Mouse (Mus musculus): Measurements from ENCODE around the gene Rassf10. TPM values are rescaled to one million over a fixed set of nuclear protein-coding genes. Genes with fewer than 3 reads are reported as not detected.
"Not testable (repeated sequence)": the region's sequence is repeated elsewhere in the genome, so short reads cannot be mapped to it uniquely, and the experiment has no call there.

Rassf10 gene
- polyA plus RNA-seq, 1 experiment from 2014 or later, result 3.9 TPM

GRCm38 (mm10) chr7:112918279-112918991 is 35.3 kb upstream of the Rassf10 start:
- 51% methylated on average over 22 of the region's 22 CpGs for WGBS
- peaks cover 4 to 8% of the 10 kb centered on the region in 2 experiments; a peak in 3 of 4 replicates for H3K4me1 ChIP-seq (ENCODE audit: control insufficient read depth in 2 of 2, insufficient read depth in 2 of 2, low read length in 2 of 2)
- no peak overlapping the region for H3K27ac ChIP-seq (replicated peaks in 1 of 2; ENCODE audit: control insufficient read depth in 1 of 2, insufficient read depth in 1 of 2, low read depth in 2 of 2, low read length in 2 of 2)
- ATAC-seq (ENCODE audit: insufficient number of reproducible peaks, insufficient read depth, low FRiP score, low read depth), result no peak
- H3K9me3 ChIP-seq (ENCODE audit: control insufficient read depth, low read length), result no peaks in the 10 kb centered on the region
- no peak overlapping the region for H3K4me3 ChIP-seq (ENCODE audit: control insufficient read depth in 1 of 2, insufficient read depth in 1 of 2, low read depth in 1 of 2, low read length in 2 of 2)
- H3K27me3 ChIP-seq (ENCODE audit: control insufficient read depth, insufficient read depth, low read length), result no peaks in the 10 kb centered on the region
- H3K4me2 ChIP-seq (ENCODE audit: low read length), result peak overlapping the region; percentile 47
- peak overlapping the region; percentile 41; the same call in 1 of the 2 replicates for H3K9ac ChIP-seq (ENCODE audit: low read length)
- no peaks in the 10 kb centered on the region for H3K36me3 ChIP-seq (ENCODE audit: control insufficient read depth, insufficient read depth, low read length)

- ATAC-seq (ENCODE audit: insufficient number of reproducible peaks, insufficient read depth, low FRiP score, low read depth), result no peak
- H3K9ac ChIP-seq (ENCODE audit: low read length), result no peak overlapping the region
These were observed 33.9 kb upstream of the Rassf10 start for GRCm38 (mm10) chr7:112919845-112920244.

GRCm38 (mm10) chr7:112922801-112923200 is 31.0 kb upstream of the Rassf10 start:
- no peak overlapping the region for H3K4me3 ChIP-seq (ENCODE audit: control insufficient read depth in 1 of 2, insufficient read depth in 1 of 2, low read depth in 1 of 2, low read length in 2 of 2)
- no peaks in the 10 kb centered on the region for H3K9me3 ChIP-seq (ENCODE audit: control insufficient read depth, low read length)
- no peak overlapping the region for H3K9ac ChIP-seq (ENCODE audit: low read length)
- H3K4me1 ChIP-seq (ENCODE audit: control insufficient read depth in 2 of 2, insufficient read depth in 2 of 2, low read length in 2 of 2), result peaks cover 2 to 8% of the 10 kb centered on the region in 2 experiments; a peak in 2 of 4 replicates
- H3K27me3 ChIP-seq (ENCODE audit: control insufficient read depth, insufficient read depth, low read length), result 0 out of 2 replicates have a peak, but pooled peaks cover 4% of the 10 kb centered on the region
- 66% methylated on average over 4 of the region's 4 CpGs for WGBS
- no peaks in the 10 kb centered on the region for H3K36me3 ChIP-seq (ENCODE audit: control insufficient read depth, insufficient read depth, low read length)
- no peak overlapping the region for H3K27ac ChIP-seq (replicated peaks in 1 of 2; ENCODE audit: control insufficient read depth in 1 of 2, insufficient read depth in 1 of 2, low read depth in 2 of 2, low read length in 2 of 2)
- no peak overlapping the region for H3K4me2 ChIP-seq (ENCODE audit: low read length)
- ATAC-seq (ENCODE audit: insufficient number of reproducible peaks, insufficient read depth, low FRiP score, low read depth), result no peak

More at GRCm38 (mm10) chr7:112919845-112920244, 33.9 kb upstream of the Rassf10 start:
- Histone ChIP-seq H3K27ac (replicated peaks in 1 of 2; ENCODE audit: control insufficient read depth in 1 of 2, insufficient read depth in 1 of 2, low read depth in 2 of 2, low read length in 2 of 2) (no peak overlapping the region), H3K27me3 (ENCODE audit: control insufficient read depth, insufficient read depth, low read length) (0 out of 2 replicates have a peak, but pooled peaks cover 4% of the 10 kb centered on the region), H3K4me2 (ENCODE audit: low read length) (no peak overlapping the region), H3K9me3 (ENCODE audit: control insufficient read depth, low read length) (no peaks in the 10 kb centered on the region), H3K4me3 (ENCODE audit: control insufficient read depth in 1 of 2, insufficient read depth in 1 of 2, low read depth in 1 of 2, low read length in 2 of 2) (no peak overlapping the region), H3K4me1 (ENCODE audit: control insufficient read depth in 2 of 2, insufficient read depth in 2 of 2, low read length in 2 of 2) (peaks cover 4 to 8% of the 10 kb centered on the region in 2 experiments; a peak in 3 of 4 replicates), H3K36me3 (ENCODE audit: control insufficient read depth, insufficient read depth, low read length) (no peaks in the 10 kb centered on the region)
- WGBS, result 3% methylated on average over 4 of the region's 4 CpGs

- H3K27ac ChIP-seq (replicated peaks in 1 of 2; ENCODE audit: control insufficient read depth in 1 of 2, insufficient read depth in 1 of 2, low read depth in 2 of 2, low read length in 2 of 2), result no peak overlapping the region
These were observed 30.1 kb upstream of the Rassf10 start for GRCm38 (mm10) chr7:112923712-112924111.

GRCm38 (mm10) chr7:112930669-112931068 is 23.1 kb upstream of the Rassf10 start:
- Histone ChIP-seq H3K9ac (ENCODE audit: low read length) (no peak overlapping the region), H3K27me3 (ENCODE audit: control insufficient read depth, insufficient read depth, low read length) (no peaks in the 10 kb centered on the region), H3K36me3 (ENCODE audit: control insufficient read depth, insufficient read depth, low read length) (no peaks in the 10 kb centered on the region), H3K4me1 (ENCODE audit: control insufficient read depth in 2 of 2, insufficient read depth in 2 of 2, low read length in 2 of 2) (peaks cover 2 to 10% of the 10 kb centered on the region in 2 experiments; a peak in 3 of 4 replicates), H3K4me2 (ENCODE audit: low read length) (no peak overlapping the region), H3K4me3 (ENCODE audit: control insufficient read depth in 1 of 2, insufficient read depth in 1 of 2, low read depth in 1 of 2, low read length in 2 of 2) (no peak overlapping the region), H3K9me3 (ENCODE audit: control insufficient read depth, low read length) (no peaks in the 10 kb centered on the region), H3K27ac (replicated peaks in 1 of 2; ENCODE audit: control insufficient read depth in 1 of 2, insufficient read depth in 1 of 2, low read depth in 2 of 2, low read length in 2 of 2) (no peak overlapping the region)
- WGBS, result 37% methylated on average over 7 of the region's 7 CpGs
- ATAC-seq (ENCODE audit: insufficient number of reproducible peaks, insufficient read depth, low FRiP score, low read depth), result no peak

More at GRCm38 (mm10) chr7:112923712-112924111, 30.1 kb upstream of the Rassf10 start:
- ATAC-seq (ENCODE audit: insufficient number of reproducible peaks, insufficient read depth, low FRiP score, low read depth), result no peak
- Histone ChIP-seq H3K27me3 (ENCODE audit: control insufficient read depth, insufficient read depth, low read length) (0 out of 2 replicates have a peak, but pooled peaks cover 4% of the 10 kb centered on the region), H3K4me1 (ENCODE audit: control insufficient read depth in 2 of 2, insufficient read depth in 2 of 2, low read length in 2 of 2) (peaks cover 0 to 3% of the 10 kb centered on the region in 2 experiments; a peak in 2 of 4 replicates), H3K4me3 (ENCODE audit: control insufficient read depth in 1 of 2, insufficient read depth in 1 of 2, low read depth in 1 of 2, low read length in 2 of 2) (no peak overlapping the region), H3K4me2 (ENCODE audit: low read length) (no peak overlapping the region), H3K9me3 (ENCODE audit: control insufficient read depth, low read length) (no peaks in the 10 kb centered on the region), H3K36me3 (ENCODE audit: control insufficient read depth, insufficient read depth, low read length) (no peaks in the 10 kb centered on the region), H3K9ac (ENCODE audit: low read length) (no peak overlapping the region)
- 68% methylated on average over 3 of the region's 3 CpGs for WGBS

GRCm38 (mm10) chr7:112935876-112936275 is 17.9 kb upstream of the Rassf10 start:
- H3K9me3 ChIP-seq (ENCODE audit: control insufficient read depth, low read length); H3K36me3 ChIP-seq (ENCODE audit: control insufficient read depth, insufficient read depth, low read length); H3K4me1 ChIP-seq (ENCODE audit: control insufficient read depth in 2 of 2, insufficient read depth in 2 of 2, low read length in 2 of 2); ATAC-seq (ENCODE audit: insufficient number of reproducible peaks, insufficient read depth, low FRiP score, low read depth); H3K27ac ChIP-seq (replicated peaks in 1 of 2; ENCODE audit: control insufficient read depth in 1 of 2, insufficient read depth in 1 of 2, low read depth in 2 of 2, low read length in 2 of 2); H3K4me2 ChIP-seq (ENCODE audit: low read length); H3K27me3 ChIP-seq (ENCODE audit: control insufficient read depth, insufficient read depth, low read length); H3K9ac ChIP-seq (ENCODE audit: low read length); H3K4me3 ChIP-seq (ENCODE audit: control insufficient read depth in 1 of 2, insufficient read depth in 1 of 2, low read depth in 1 of 2, low read length in 2 of 2): not testable (repeated sequence)
- 75% methylated on average over 5 of the region's 5 CpGs for WGBS

- Histone ChIP-seq H3K27me3 (ENCODE audit: control insufficient read depth, insufficient read depth, low read length) (no peaks in the 10 kb centered on the region), H3K4me3 (ENCODE audit: control insufficient read depth in 1 of 2, insufficient read depth in 1 of 2, low read depth in 1 of 2, low read length in 2 of 2) (no peak overlapping the region), H3K9ac (ENCODE audit: low read length) (no peak overlapping the region), H3K4me2 (ENCODE audit: low read length) (no peak overlapping the region), H3K9me3 (ENCODE audit: control insufficient read depth, low read length) (no peaks in the 10 kb centered on the region), H3K27ac (replicated peaks in 1 of 2; ENCODE audit: control insufficient read depth in 1 of 2, insufficient read depth in 1 of 2, low read depth in 2 of 2, low read length in 2 of 2) (no peak overlapping the region), H3K4me1 (ENCODE audit: control insufficient read depth in 2 of 2, insufficient read depth in 2 of 2, low read length in 2 of 2) (no peaks in the 10 kb centered on the region), H3K36me3 (ENCODE audit: control insufficient read depth, insufficient read depth, low read length) (no peaks in the 10 kb centered on the region)
- no peak for ATAC-seq (ENCODE audit: insufficient number of reproducible peaks, insufficient read depth, low FRiP score, low read depth)
- WGBS, result 78% methylated on average over 8 of the region's 8 CpGs
These were observed 16.7 kb upstream of the Rassf10 start for GRCm38 (mm10) chr7:112937089-112937488.

Data from heart, embryonic 14.5 days (tissue).